Mouse (Mus musculus): ENCODE measurements around the gene Psmb11.
A peak's percentile ranks its signal among the peaks of the same experiment; 100 is the strongest.

The Psmb11 gene

DNA sequence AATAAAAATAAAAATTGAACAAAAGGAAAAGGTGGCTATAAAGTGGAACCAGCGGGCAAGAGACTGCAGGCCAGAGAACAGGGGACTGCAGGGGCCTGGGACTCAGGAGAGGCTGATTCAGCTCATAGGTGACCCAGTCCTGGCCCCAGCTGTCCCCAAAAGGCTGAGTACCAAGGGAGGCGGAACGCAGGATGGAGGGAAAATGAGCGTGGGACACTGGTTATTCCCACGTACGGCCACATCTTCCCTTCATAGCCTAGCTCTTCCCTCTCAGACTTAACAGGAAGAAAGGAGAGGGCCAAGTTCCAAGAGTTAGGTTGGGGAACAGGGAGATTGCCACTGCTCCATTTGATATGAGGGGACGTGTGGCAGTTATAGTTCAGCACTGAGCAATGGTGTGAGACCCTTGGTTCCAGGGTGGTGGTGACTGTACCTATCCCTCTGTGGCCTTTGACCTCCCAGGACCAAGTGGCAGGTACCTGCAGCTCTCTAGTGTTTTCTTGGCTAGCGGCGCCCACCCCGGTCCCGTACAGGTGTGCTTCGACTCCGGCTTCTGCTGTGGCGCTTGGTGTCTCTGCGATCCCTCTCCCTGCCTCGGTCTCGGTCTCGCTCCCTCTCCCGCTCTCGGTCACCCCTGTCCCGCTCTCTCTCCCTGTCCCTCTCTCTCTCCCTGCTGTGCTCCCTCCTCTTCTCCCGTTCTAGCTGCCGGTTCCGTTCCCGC is 21.2 kb downstream of the Psmb11 start:
- no peak for DNase-seq

DNA sequence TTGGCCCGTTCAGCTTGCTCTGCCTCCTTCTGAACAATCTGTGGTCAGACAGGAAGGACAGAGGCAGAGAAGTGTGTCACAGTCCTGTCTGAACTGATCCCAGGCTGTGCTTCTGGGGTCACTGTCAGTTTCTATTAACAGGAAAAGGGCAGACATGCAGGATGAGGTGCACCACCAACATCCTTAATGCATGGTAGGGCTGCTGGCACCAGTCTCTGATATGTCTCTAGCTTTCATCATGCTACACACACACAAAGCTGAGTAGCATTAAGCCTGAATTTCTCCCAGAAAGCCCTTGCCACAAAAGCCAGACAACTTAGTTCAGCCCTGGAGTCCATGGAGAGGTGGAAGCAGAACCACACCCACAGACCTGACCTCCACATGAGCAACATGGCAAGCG is 21.8 kb downstream of the Psmb11 start:
- DNase-seq = no peak

DNA sequence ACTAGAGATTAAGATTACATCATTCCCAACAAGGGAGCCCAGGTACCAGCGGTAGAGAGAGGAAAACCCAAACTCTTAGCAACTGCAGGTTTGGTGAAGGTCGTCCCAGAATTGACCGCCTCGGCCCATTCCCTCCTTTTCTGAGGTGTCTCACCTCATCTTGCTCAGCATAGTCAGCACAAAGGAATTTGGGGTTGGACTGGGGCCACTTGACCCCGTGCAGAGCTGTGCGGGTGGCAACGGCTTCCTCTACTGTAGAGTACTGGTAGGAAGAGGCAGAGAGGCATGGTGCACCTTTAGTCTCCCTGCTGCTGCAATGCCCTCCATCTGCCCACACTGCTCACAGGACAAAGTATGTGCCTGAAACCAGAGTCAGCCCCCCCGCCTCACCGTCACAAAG is 23.1 kb downstream of the Psmb11 start:
- no peak for DNase-seq

DNA sequence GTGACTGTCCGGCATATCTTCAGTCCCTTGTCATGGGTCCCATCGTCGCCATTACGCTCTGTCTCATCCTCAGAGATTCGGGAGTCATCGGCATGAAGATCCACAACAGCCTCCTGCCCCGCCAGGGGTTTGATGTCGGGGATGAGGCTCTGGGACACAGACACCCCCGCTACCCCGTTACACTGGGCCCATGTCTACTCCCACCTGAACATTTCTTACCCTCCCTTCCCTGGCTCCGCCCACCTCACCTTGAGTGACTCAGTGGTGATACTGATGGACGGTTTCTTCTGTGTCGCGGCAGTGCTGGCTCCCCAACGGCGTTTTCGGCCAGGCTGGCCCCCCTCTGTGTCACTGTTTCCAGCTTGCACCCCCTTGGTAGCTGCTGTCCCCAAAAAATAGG is 25.2 kb downstream of the Psmb11 start:
- no peak for DNase-seq

DNA sequence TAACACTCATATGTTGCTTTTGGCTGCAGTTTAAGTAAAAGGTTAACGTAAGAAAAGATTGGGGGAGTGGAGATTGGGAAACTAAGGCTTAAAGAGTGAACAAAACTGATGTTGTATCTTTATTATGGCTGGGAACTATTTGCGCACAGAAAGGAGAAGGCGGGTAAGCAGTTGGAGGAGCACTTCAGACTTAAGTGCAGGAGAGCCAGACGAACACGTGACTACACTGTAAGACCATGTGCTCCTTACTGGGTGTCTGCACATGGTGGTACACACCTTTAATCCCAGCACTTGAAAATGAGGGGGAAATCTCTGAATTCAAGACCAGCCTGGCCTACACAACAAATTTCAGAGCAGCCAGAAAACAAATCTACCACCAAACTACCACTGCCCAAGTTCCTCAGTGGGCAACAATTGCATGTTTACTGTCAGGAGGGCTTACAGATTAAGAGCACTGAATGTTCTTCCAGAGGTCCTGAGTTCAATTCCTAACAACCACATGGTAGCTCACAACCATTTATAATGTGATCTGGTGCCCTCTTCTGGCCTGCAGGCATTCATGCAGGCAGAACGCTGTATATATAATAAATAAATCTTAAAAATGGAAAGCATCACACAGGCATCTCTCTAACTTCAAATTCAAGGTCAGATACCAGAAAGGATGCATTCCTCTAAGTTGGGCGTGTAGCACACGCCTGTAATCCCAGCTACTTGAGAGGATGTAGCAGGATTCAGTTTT is 25.8 kb downstream of the Psmb11 start:
- no peak for DNase-seq

DNA sequence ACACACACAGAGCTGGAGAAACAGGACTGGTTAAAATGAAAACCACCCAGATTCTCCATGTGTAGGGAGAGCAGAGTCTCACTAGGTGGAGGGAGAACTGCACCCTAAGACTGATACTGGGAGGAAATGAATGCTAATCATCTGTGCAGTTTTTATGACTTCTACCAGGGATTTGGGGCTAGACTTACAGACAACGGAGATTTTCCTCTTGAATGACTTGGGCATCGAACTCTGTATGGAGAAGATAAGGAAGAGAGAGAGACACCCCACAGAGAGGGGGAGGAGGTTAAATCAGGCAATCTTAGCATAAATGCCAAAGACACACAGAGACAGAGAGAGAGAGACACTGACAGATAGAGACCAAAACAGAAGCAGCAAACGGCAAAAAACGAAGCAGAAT is 26.7 kb downstream of the Psmb11 start:
- DNase-seq = no peak

DNA sequence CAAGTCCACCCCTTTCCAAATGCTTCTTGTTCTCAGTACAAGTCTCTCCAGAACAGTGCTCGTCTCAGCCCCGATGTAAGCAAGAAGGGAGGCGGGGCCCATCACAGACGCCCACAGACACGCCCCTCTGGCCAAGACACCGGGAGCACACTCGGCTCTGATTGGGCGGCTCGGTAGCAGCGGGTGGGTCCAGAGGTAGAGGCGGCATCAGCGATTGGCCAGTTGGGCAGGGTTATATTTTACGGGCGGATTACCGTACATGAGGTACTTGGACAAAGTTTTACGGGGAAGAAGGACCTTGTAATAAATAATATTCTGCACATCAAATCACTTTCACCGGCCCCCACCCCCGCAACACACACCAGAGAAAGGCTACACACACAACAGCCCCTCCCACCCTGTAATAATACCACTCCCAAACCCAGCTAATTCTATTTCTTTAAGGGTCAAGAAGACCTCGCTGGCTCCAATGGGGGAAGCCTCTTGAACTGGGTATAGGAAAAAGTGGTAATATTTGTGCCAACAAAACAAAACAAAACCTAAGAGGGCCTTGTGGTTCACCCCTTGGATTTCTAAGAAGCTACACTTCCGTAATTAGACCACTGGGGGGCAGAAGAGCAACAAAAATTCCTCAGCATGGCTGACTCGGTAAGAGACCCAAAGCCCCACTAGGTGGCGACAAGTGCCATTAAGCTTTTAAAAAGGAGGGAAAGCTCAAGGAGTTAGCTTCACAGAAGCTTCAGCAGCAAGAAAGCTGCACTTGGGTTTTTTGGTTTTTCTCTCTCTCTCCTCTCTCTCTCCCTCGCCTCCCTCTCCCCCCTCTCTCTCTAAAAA is 29.6 kb downstream of the Psmb11 start:
- DNase-seq = peak; percentile 74

DNA sequence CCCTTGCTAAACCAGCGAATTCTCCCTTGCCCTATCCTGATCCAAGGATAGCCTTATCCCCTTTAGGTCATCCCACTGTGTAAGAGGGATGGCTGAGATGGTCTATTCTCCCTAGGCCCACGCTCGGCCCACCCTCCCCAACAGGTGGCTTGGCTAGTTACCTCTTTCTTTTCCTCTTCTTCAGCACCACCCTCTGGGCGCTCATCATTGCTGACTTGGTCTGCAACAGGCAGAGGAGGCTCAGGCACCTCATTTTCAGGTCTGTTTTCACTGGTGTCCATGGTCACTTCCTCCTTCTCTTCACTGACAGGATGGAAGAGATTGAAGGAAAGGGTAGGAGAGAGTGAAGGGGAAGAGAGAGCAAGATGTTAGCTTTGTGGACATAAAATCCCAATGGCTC is 30.3 kb downstream of the Psmb11 start:
- no peak for DNase-seq

DNA sequence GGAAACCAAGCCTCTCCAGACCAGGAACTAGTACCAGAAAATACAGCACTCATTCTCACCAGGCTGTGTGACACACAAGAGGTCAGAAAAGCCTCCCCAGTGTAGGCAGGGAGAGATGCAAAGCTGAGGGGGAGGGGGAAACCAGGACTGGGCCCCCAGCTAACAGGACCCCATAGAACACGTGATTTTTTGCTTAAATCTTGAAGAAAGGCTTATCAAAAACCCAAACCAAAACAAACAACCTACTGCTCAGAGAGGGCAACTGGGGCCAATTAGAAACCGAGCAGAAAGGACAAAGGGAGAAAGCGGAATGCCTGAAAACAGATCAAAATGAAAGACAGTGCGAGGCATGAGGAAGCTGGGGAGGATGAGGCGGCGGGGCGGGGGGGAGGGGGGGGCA is 31.6 kb downstream of the Psmb11 start:
- DNase-seq = no peak

DNA sequence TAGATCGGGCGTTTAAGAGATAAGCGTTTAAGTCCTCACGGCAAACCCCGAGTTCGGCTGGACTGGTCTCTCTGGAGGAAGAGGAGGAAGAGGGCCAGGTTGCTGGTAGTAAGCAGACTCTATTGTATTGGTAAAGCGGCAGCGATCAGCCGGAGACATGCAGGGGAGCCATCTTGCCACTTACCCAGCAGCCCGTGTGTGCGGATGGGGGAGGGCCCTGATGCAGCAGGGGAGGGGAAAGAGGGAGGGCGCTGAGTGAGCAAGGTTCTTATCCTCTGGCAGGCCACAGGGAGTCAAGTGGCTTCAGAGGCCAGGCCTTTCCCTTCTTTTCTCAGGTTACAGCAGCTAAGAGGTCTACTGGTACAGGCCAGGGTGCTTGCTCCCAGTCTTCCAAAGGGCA is 32.3 kb downstream of the Psmb11 start:
- peak; percentile 93 for DNase-seq

DNA sequence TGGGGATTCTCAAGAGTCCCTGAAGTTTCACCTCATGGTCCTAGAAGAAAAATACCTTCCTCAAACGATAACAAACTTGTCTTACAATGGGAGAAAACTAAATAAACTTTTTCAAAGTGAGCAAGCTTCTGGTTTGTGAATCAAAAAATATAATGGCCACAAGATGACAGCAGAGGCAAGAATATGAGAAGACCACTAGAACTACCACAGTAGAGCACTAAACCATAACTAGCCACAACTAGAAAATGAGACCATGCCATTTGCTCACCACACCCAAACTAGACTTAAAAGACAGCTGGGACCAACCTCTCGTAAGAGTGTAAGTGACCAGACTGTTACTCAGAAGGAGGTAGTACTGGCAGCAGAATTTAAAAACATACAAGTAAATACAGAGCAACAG is 38.8 kb downstream of the Psmb11 start:
- DNase-seq = no peak

DNA sequence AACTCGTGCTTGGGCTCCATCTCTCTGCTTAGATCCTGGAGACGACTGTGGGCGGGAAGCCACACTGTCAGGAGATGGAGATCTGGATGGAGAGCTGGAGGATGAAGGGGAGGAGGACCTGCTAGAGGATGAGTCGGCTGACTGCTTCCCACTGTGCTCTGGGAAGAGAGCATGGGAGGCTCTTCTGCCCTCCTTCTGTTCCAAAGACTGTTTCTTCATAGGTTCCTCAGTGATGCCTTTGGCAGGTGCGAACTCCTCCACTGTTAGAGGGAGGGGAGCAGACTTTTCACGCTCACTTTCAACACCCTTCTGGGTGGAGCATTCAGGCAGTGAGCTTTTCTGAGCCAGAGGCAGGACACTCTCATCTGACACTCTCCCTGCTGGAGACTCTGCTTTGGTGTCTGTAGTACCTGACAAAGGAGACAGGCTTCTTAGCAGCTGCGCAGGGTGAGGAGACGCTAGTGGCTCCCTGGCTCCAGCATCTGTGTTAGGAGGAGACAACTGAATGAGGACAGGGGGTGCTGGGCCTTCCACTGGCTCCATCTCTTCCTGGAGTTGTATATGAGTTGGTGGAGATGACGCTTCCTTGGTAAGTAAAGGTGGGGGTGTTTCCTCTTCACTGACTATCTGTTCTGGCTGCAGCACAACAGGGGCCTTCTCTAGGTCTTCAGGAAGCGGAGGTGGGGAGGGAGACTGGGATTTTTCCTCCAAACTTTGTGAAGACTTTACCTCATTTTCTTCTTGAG is 43.4 kb downstream of the Psmb11 start:
- DNase-seq = no peak

DNA sequence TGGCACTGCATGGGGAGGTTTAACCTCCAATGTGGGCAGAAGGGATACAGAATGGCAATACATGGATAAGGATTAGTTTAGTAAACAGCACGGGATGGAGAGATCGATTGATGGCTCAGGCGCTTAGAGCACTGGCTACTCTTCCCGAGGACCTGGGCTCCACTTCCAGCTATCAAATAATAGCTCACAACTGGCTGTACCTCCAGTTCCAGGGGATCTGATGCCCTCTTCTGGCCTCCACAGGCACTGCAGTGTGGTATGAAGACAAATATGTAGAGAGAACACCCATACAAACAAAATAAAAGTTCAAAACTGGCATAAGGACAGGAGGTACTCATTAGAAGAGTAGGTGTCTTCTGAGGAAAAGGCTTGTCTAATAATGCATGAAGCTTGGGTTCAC is 48.1 kb downstream of the Psmb11 start:
- DNase-seq = peak; percentile 42

DNA sequence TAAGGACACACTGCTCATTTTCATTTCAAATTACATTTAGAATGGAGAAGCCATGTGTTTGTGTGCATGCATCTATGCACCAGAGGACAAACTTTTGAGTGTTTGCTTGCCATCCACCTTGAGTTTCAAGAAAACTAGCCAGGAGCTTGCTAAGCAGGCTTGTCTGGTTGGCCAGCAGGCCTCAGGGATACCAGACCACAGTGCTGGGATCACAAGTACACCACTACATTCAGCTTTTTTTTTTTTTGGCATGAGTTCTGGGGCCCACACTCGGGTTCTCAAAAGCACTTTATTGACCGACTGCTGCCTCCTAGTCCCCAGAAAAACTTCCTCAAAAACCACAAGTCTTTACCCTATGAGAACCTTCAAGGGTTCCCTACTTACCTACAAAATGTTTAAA is 53.1 kb downstream of the Psmb11 start:
- peak; percentile 22 for DNase-seq

DNA sequence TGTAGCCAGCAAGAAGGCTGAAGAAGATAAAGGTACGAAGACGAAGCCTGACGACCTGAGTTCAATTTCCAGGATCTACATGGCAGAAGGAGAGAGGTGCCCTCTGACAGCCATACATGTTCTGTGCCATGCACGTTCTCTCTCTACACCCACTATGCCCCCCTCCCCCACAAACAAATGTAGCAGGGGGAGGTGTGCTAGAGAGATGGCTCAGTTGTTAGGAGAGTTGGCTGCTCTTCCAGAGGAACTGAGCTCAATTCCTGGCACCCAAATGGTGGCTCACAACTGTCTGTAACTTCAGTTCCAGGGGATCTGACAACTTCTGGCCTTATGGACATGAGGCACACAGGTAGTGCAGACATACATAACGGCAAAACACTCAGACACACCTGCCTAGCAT is 55.1 kb downstream of the Psmb11 start:
- no peak for DNase-seq

DNA sequence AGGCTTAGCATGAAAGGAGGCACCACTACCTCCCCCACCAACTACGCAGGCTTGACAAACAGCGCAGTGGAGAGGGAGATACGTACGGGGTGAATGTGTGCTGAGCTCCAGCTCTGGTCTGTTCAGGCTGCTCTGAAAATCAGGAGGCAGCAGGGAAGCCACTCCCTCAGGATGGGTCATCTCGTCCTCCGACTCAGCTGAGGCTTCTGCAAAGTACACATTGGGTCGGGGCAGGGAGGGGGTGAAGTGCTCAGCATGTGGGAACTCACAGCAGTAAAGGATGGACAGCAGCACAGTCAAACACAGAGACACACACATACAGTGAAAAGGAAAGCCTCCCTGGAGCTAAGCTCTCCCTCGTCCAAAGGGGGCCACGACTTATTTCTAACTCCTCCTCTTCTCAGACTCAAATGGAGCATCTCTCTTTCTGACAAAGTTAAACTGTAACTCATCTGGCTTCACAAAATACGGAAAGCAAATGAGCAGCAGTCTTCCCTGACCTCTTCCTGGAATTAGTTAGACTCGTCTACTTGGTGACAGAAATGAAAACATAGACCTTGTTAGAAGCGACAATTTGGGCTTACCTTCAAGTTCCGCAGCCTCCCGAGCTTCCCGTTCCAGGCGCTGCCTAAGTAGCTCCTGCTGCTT is 57.5 kb downstream of the Psmb11 start:
- peak; percentile 7 for DNase-seq

Data from kidney, adult 11 months (tissue).